Mouse (Mus musculus) 3134 (cell line): ENCODE data around the gene Wdfy3.

Experiments used
- DNase-seq: peaks from one replicate; pipeline ENCODE4 v3.0.0-alpha.2; 2011; ENCODE audit warnings: low spot score; ENCODE audit not compliant: insufficient read length; ENCODE audit errors: extremely low read depth

The Wdfy3 gene

GRCm38 (mm10) chr5:102055130-102055641 is 14.5 kb downstream of the Wdfy3 start:
- no peak for DNase-seq

GRCm38 (mm10) chr5:102054511-102055093 is 15.1 kb downstream of the Wdfy3 start:
- no peak for DNase-seq

- no peak for DNase-seq
Measured at GRCm38 (mm10) chr5:102052906-102053305, 16.8 kb downstream of the Wdfy3 start.

- DNase-seq, result no peak
Measured at GRCm38 (mm10) chr5:102052465-102052864, 17.3 kb downstream of the Wdfy3 start.

GRCm38 (mm10) chr5:102050677-102051076 is 19.0 kb downstream of the Wdfy3 start:
- no peak for DNase-seq

GRCm38 (mm10) chr5:102048416-102048815 is 21.3 kb downstream of the Wdfy3 start:
- DNase-seq, result no peak

GRCm38 (mm10) chr5:102046617-102047116 is 23.1 kb downstream of the Wdfy3 start:
- no peak for DNase-seq

- DNase-seq, result no peak
Measured at GRCm38 (mm10) chr5:102045636-102046616, 23.8 kb downstream of the Wdfy3 start.

- DNase-seq, result no peak
Measured at GRCm38 (mm10) chr5:102045177-102045576, 24.5 kb downstream of the Wdfy3 start.

GRCm38 (mm10) chr5:102033281-102033680 is 36.4 kb downstream of the Wdfy3 start:
- no peak for DNase-seq

- no peak for DNase-seq
Measured at GRCm38 (mm10) chr5:102032594-102033240, 37.0 kb downstream of the Wdfy3 start.

GRCm38 (mm10) chr5:102032191-102032590 is 37.5 kb downstream of the Wdfy3 start:
- DNase-seq, result no peak

GRCm38 (mm10) chr5:102023376-102023775 is 46.3 kb downstream of the Wdfy3 start:
- no peak for DNase-seq

- no peak for DNase-seq
Measured at GRCm38 (mm10) chr5:102022018-102022898, 47.5 kb downstream of the Wdfy3 start.

- no peak for DNase-seq
Measured at GRCm38 (mm10) chr5:102014235-102014634, 55.5 kb downstream of the Wdfy3 start.

GRCm38 (mm10) chr5:102013781-102014180 is 55.9 kb downstream of the Wdfy3 start:
- no peak for DNase-seq

GRCm38 (mm10) chr5:102010961-102011360 is 58.8 kb downstream of the Wdfy3 start:
- DNase-seq, result no peak

- no peak for DNase-seq
Measured at GRCm38 (mm10) chr5:102009606-102010005, 60.1 kb downstream of the Wdfy3 start.

GRCm38 (mm10) chr5:102008712-102009111 is 61.0 kb downstream of the Wdfy3 start:
- no peak for DNase-seq
